Mouse (Mus musculus): ENCODE data around the gene Rassf3. TPM values are rescaled to one million over a fixed set of nuclear protein-coding genes. Genes with fewer than 3 reads are reported as not detected.

The Rassf3 gene
- total and polyA plus RNA-seq, 2 experiments from 2014 or later = 23.4 to 27.9 TPM

DNA sequence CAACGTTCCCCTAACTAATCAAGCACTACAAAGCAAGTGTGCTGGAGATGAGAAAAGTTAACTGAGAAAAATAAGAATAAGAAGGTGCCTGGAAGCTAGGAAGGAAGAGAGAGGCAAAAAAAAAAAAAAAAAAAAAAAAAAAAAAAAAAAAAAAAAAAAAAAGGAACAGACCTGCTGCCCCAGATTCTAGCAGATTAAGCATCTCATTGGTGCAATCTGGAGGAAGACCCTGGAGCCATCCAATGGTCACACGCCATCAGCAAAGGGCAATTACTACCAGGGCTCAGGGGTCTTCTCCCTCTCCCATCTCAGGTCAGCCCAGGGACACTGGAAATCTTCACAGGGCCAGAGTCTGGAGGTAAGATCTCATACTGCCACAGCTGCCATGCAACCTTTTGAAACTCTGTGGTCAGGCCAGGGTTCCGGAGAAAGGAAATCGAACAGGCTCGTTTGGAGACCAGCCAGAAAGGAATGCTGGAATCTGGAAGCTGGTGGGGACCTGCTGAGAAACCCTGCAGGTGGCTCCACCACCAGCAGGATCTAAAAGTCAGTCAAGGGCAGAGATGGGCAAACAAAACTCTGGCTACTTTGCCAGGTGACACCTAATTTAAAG is 49.6 kb downstream of the Rassf3 start:
- TF ChIP-seq EP300 (IDR thresholded peaks at IDR 0.05; ENCODE audit: low read depth) (no peak), CTCF (IDR thresholded peaks at IDR 0.05; ENCODE audit: low read depth) (no peak)
- Histone ChIP-seq H3K9ac (replicated peaks; ENCODE audit: low read depth, low read length) (no peak overlapping the region), H3K4me2 (ENCODE audit: low read depth, low read length) (no peak overlapping the region), H3K9me3 (replicated peaks; ENCODE audit: control insufficient read depth, low read length) (no peaks in the 10 kb centered on the region), H3K27ac (ENCODE audit: low read depth) (peak overlapping the region; percentile 92), H3K4me1 (ENCODE audit: control insufficient read depth, insufficient read depth) (peaks cover 78% of the 10 kb centered on the region), H3K36me3 (replicated peaks; ENCODE audit: control insufficient read depth, insufficient read depth, low read length) (no peaks in the 10 kb centered on the region), H3K4me3 (ENCODE audit: low read depth, low read length) (no peak overlapping the region), H3K27me3 (ENCODE audit: control insufficient read depth, insufficient read depth, low read length) (no peaks in the 10 kb centered on the region)
- WGBS = 29% methylated on average over 5 of the region's 5 CpGs
- no peak for DNase-seq (ENCODE audit: low spot score)
- ATAC-seq (ENCODE audit: insufficient read depth, low read depth) = no peak

GRCm38 (mm10) chr10:121425506-121426025 is 50.6 kb downstream of the Rassf3 start:
- H3K4me1 ChIP-seq (ENCODE audit: control insufficient read depth, insufficient read depth) = peaks cover 78% of the 10 kb centered on the region
- no peak overlapping the region for H3K9ac ChIP-seq (replicated peaks; ENCODE audit: low read depth, low read length)
- WGBS = 43% methylated on average over 14 of the region's 14 CpGs
- no peak overlapping the region for H3K4me3 ChIP-seq (ENCODE audit: low read depth, low read length)
- TF ChIP-seq CTCF (IDR thresholded peaks at IDR 0.05; ENCODE audit: low read depth) (no peak), EP300 (IDR thresholded peaks at IDR 0.05; ENCODE audit: low read depth) (no peak)
- no peaks in the 10 kb centered on the region for H3K27me3 ChIP-seq (ENCODE audit: control insufficient read depth, insufficient read depth, low read length)
- no peaks in the 10 kb centered on the region for H3K9me3 ChIP-seq (replicated peaks; ENCODE audit: control insufficient read depth, low read length)
- H3K27ac ChIP-seq (ENCODE audit: low read depth) = peak overlapping the region; percentile 64
- DNase-seq (ENCODE audit: low spot score) (peak; percentile 75), ATAC-seq (ENCODE audit: insufficient read depth, low read depth) (peak; percentile 19; the same call in 1 of the 2 replicates)
- no peak overlapping the region for H3K4me2 ChIP-seq (ENCODE audit: low read depth, low read length)
- H3K36me3 ChIP-seq (replicated peaks; ENCODE audit: control insufficient read depth, insufficient read depth, low read length) = no peaks in the 10 kb centered on the region

GRCm38 (mm10) chr10:121425079-121425478 is 51.1 kb downstream of the Rassf3 start:
- H3K4me3 ChIP-seq (ENCODE audit: low read depth, low read length) = no peak overlapping the region
- no peaks in the 10 kb centered on the region for H3K9me3 ChIP-seq (replicated peaks; ENCODE audit: control insufficient read depth, low read length)
- 74% methylated on average over 5 of the region's 5 CpGs for whole genome bisulfite sequencing
- no peak for TF ChIP-seq CTCF (IDR thresholded peaks at IDR 0.05; ENCODE audit: low read depth)
- no peak for TF ChIP-seq EP300 (IDR thresholded peaks at IDR 0.05; ENCODE audit: low read depth)
- peak overlapping the region; percentile 64 for H3K27ac ChIP-seq (ENCODE audit: low read depth)
- ATAC-seq (ENCODE audit: insufficient read depth, low read depth) (no peak), DNase-seq (ENCODE audit: low spot score) (no peak)
- H3K4me2 ChIP-seq (ENCODE audit: low read depth, low read length) = no peak overlapping the region
- H3K9ac ChIP-seq (replicated peaks; ENCODE audit: low read depth, low read length) = no peak overlapping the region
- peaks cover 82% of the 10 kb centered on the region for H3K4me1 ChIP-seq (ENCODE audit: control insufficient read depth, insufficient read depth)
- no peaks in the 10 kb centered on the region for H3K36me3 ChIP-seq (replicated peaks; ENCODE audit: control insufficient read depth, insufficient read depth, low read length)
- H3K27me3 ChIP-seq (ENCODE audit: control insufficient read depth, insufficient read depth, low read length) = no peaks in the 10 kb centered on the region

DNA sequence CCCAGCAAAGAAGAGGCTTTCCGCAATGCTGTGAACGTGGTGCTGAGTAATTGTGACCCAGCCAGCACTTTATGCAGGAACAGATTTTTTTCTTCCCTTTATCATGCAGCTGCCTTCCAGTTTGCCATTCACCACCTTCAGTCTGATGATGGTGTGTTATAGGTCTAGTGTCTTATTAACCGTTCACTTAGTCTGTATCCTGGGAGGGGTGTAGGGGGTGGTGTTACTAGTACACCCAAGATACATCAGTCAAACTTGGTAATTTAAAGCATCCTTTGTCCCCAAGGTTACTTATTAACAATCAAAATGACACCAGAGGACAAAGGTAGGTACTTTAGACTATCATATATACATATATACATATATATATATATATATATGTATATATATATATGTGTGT is 51.7 kb downstream of the Rassf3 start:
- Histone ChIP-seq H3K4me3 (ENCODE audit: low read depth, low read length) (no peak overlapping the region), H3K36me3 (replicated peaks; ENCODE audit: control insufficient read depth, insufficient read depth, low read length) (no peaks in the 10 kb centered on the region), H3K4me1 (ENCODE audit: control insufficient read depth, insufficient read depth) (peaks cover 87% of the 10 kb centered on the region), H3K9me3 (replicated peaks; ENCODE audit: control insufficient read depth, low read length) (no peaks in the 10 kb centered on the region), H3K9ac (replicated peaks; ENCODE audit: low read depth, low read length) (no peak overlapping the region), H3K4me2 (ENCODE audit: low read depth, low read length) (no peak overlapping the region), H3K27ac (ENCODE audit: low read depth) (no peak overlapping the region), H3K27me3 (ENCODE audit: control insufficient read depth, insufficient read depth, low read length) (no peaks in the 10 kb centered on the region)
- no peak for TF ChIP-seq EP300 (IDR thresholded peaks at IDR 0.05; ENCODE audit: low read depth)
- TF ChIP-seq CTCF (IDR thresholded peaks at IDR 0.05; ENCODE audit: low read depth) = no peak
- no peak for ATAC-seq (ENCODE audit: insufficient read depth, low read depth)
- WGBS = 74% methylated on average over 3 of the region's 3 CpGs
- no peak for DNase-seq (ENCODE audit: low spot score)

DNA sequence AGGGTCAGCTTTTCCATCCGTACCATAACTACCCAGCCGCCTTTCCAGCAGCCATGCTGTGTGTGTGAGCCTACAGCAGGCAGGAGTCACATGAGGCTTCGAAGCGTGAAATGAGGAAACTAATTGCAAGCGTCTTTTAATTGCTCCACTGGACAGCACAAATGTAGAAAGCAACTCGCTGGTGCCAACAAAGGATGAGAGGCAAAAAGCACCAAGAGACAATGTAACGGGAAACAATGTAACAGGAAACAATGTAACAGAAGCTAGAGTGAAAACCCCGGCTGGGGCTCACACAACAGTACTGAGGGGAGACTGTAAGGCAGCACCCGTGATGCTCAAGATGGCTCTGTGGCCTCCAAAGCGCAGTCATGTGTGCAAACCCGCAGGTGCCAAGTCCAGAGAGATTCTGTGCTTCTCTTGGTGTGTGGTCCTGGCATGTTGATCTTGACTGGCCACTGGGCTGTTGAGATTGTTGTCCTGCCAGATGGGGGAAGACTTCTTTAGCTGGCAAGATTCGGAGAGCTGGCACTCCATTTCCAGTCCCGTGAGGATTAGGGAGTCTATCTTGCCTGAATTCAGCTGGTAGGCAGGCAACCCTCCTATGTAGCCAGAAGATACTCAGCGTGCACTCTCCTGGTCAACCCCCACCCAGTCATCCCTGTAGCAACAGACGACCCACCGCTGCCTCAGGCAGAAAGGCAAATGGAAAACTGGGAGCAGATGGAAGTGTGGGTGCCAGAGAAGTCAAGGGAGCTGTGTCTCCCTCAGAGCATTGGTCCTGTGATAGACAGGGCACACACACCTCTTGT is 52.4 kb downstream of the Rassf3 start:
- no peak overlapping the region for H3K4me3 ChIP-seq (ENCODE audit: low read depth, low read length)
- peaks cover 87% of the 10 kb centered on the region for H3K4me1 ChIP-seq (ENCODE audit: control insufficient read depth, insufficient read depth)
- no peak for TF ChIP-seq EP300 (IDR thresholded peaks at IDR 0.05; ENCODE audit: low read depth)
- no peak for TF ChIP-seq CTCF (IDR thresholded peaks at IDR 0.05; ENCODE audit: low read depth)
- ATAC-seq (ENCODE audit: insufficient read depth, low read depth) = no peak
- peak overlapping the region; percentile 46 for H3K27ac ChIP-seq (ENCODE audit: low read depth)
- DNase-seq (ENCODE audit: low spot score) = no peak
- no peak overlapping the region for H3K9ac ChIP-seq (replicated peaks; ENCODE audit: low read depth, low read length)
- no peaks in the 10 kb centered on the region for H3K36me3 ChIP-seq (replicated peaks; ENCODE audit: control insufficient read depth, insufficient read depth, low read length)
- no peaks in the 10 kb centered on the region for H3K27me3 ChIP-seq (ENCODE audit: control insufficient read depth, insufficient read depth, low read length)
- no peaks in the 10 kb centered on the region for H3K9me3 ChIP-seq (replicated peaks; ENCODE audit: control insufficient read depth, low read length)
- 65% methylated on average over 16 of the region's 16 CpGs for WGBS
- H3K4me2 ChIP-seq (ENCODE audit: low read depth, low read length) = no peak overlapping the region
